ENCODE assay signal across 1 mouse cellular context in genomic region chr9:72493984-72494685, GRCm38 (mm10).
TF ChIP-seq lines count a peak whose summit lies in the region.

No protein-coding gene starts in this region.

TF ChIP-seq in CH12.LX, 34 proteins besides CTCF, POLR2A, EP300 and RAD21 (continued from another document):
- TF ChIP-seq POLR2AphosphoS2 (IDR thresholded peaks at IDR 0.05; ENCODE audit: low read depth, low read length), result no peak
- no peak for TF ChIP-seq PAX5 (IDR thresholded peaks at IDR 0.05; ENCODE audit: low read length)
- no peak for TF ChIP-seq ZNF384 (IDR thresholded peaks at IDR 0.05; ENCODE audit: low read depth, low read length)
- TF ChIP-seq TBP (conservative IDR thresholded peaks at IDR 0.05; ENCODE audit: low read depth, low read length), result no peak
- TF ChIP-seq RCOR1 (conservative IDR thresholded peaks at IDR 0.05; ENCODE audit: low read depth, low read length), result no peak
- TF ChIP-seq CHD1 (IDR thresholded peaks at IDR 0.05; ENCODE audit: low read depth, low read length), result 0 out of 2 replicates have a peak, but pooled peaks have one; percentile 46
- no peak for TF ChIP-seq MEF2A (IDR thresholded peaks at IDR 0.05; ENCODE audit: borderline replicate concordance, low read depth, low read length)
- TF ChIP-seq NRF1 (IDR thresholded peaks at IDR 0.05; ENCODE audit: low read depth, low read length), result no peak
- no peak for TF ChIP-seq KAT2A (IDR thresholded peaks at IDR 0.05; ENCODE audit: insufficient replicate concordance, low read length)
- no peak for TF ChIP-seq JUN (IDR thresholded peaks at IDR 0.05; ENCODE audit: insufficient read depth, low read depth, low read length)
- TF ChIP-seq JUND (conservative IDR thresholded peaks at IDR 0.05; ENCODE audit: low read depth, low read length), result no peak
- no peak for TF ChIP-seq MAZ (IDR thresholded peaks at IDR 0.05; ENCODE audit: low read depth, low read length)
- TF ChIP-seq SMC3 (IDR thresholded peaks at IDR 0.05; ENCODE audit: low read depth, low read length), result no peak
- 0 out of 2 replicates have a peak, but pooled peaks have one; percentile 34 for TF ChIP-seq MXI1 (IDR thresholded peaks at IDR 0.05; ENCODE audit: low read depth, low read length)
- TF ChIP-seq E2F4 (IDR thresholded peaks at IDR 0.05; ENCODE audit: insufficient replicate concordance, low read depth, low read length), result no peak
- TF ChIP-seq GABPA (IDR thresholded peaks at IDR 0.05; ENCODE audit: insufficient replicate concordance, low read depth, low read length), result no peak
- no peak for TF ChIP-seq HCFC1 (IDR thresholded peaks at IDR 0.05; ENCODE audit: low read depth, low read length)
- TF ChIP-seq NELFE (IDR thresholded peaks at IDR 0.05; ENCODE audit: low read depth, low read length), result no peak
- TF ChIP-seq UBTF (IDR thresholded peaks at IDR 0.05; ENCODE audit: low read depth, low read length), result no peak
- no peak for TF ChIP-seq MAFK (IDR thresholded peaks at IDR 0.05; ENCODE audit: insufficient replicate concordance, low read length)
- no peak for TF ChIP-seq ZMIZ1 (IDR thresholded peaks at IDR 0.05; ENCODE audit: low read depth, low read length)
- TF ChIP-seq ZC3H11A (IDR thresholded peaks at IDR 0.05; ENCODE audit: low read depth, low read length), result no peak
- peak; percentile 78 for TF ChIP-seq MYC (IDR thresholded peaks at IDR 0.05; ENCODE audit: low read depth, low read length)
TF ChIP-seq in CH12.LX: peak in this region for 7.
